26 mouse cellular contexts compared by ENCODE assay signal in genomic region chr4:110250055-110250454, GRCm38 (mm10).
"Had no signal": no experiment of that assay in that cellular context is flagged by ENCODE, and none has a peak within 500 bp of the region (broad histone marks: within the 10 kb centered on the region; RNA-seq: fewer than 3 reads in every experiment).

No protein-coding gene starts in this region.

- H3K9ac ChIP-seq: heart, embryonic 12.5 days; hindbrain, embryonic 12.5 days; hindbrain, embryonic 15.5 days; kidney, embryonic 15.5 days; limb, embryonic 13.5 days; limb, embryonic 15.5 days; liver, embryonic 12.5 days; liver, embryonic 14.5 days had no signal

- H3K4me3 ChIP-seq: gastrocnemius, adult 2 months; heart, embryonic 10.5 days; heart, embryonic 12.5 days; hindbrain, embryonic 10.5 days; hindbrain, embryonic 12.5 days; hindbrain, embryonic 15.5 days; kidney, embryonic 15.5 days; limb, embryonic 13.5 days; limb, embryonic 15.5 days; liver, embryonic 12.5 days had no signal

- H3K4me2 ChIP-seq: heart, embryonic 12.5 days; hindbrain, embryonic 12.5 days; hindbrain, embryonic 15.5 days; kidney, embryonic 15.5 days; limb, embryonic 13.5 days; limb, embryonic 15.5 days; liver, embryonic 12.5 days had no signal

- H3K27me3 ChIP-seq: heart, embryonic 12.5 days; hindbrain, embryonic 12.5 days; hindbrain, embryonic 15.5 days; kidney, embryonic 15.5 days; limb, embryonic 13.5 days; limb, embryonic 15.5 days; liver, embryonic 12.5 days had no signal

- H3K27ac ChIP-seq: gastrocnemius, adult 2 months; heart, embryonic 10.5 days; hindbrain, embryonic 10.5 days; hindbrain, embryonic 12.5 days; hindbrain, embryonic 15.5 days; hindbrain, postnatal 0 days; kidney, embryonic 15.5 days; kidney, postnatal 0 days; limb, embryonic 13.5 days; limb, embryonic 15.5 days; liver, embryonic 12.5 days; liver, embryonic 14.5 days had no signal

- H3K9me3 ChIP-seq: heart, embryonic 10.5 days; heart, embryonic 12.5 days; hindbrain, embryonic 10.5 days; hindbrain, embryonic 12.5 days; hindbrain, embryonic 15.5 days; kidney, embryonic 15.5 days; limb, embryonic 13.5 days; limb, embryonic 15.5 days; liver, embryonic 12.5 days had no signal

- DNase-seq: gastrocnemius, adult 2 months; gastrocnemius, postnatal 10 days; gastrocnemius, postnatal 25 days; heart, adult 18-20 months; heart, postnatal 10 days; heart, postnatal 4 days; kidney, adult 11 months; kidney, adult 2 months; kidney, adult 9 months; kidney, postnatal 14 days; kidney, postnatal 36 days; layer of hippocampus, adult 9-11 months; layer of hippocampus, postnatal 36 days; left cerebral cortex, postnatal 4 days had no signal

- H3K36me3 ChIP-seq: heart, embryonic 10.5 days; heart, embryonic 12.5 days; kidney, embryonic 15.5 days; limb, embryonic 13.5 days; limb, embryonic 15.5 days; liver, embryonic 12.5 days had no signal

- ATAC-seq: hindbrain, postnatal 0 days; liver, embryonic 12.5 days had no signal

- H3K4me1 ChIP-seq: heart, embryonic 10.5 days; heart, embryonic 12.5 days; hindbrain, embryonic 12.5 days; hindbrain, embryonic 15.5 days; kidney, embryonic 15.5 days; limb, embryonic 13.5 days; limb, embryonic 15.5 days; liver, embryonic 12.5 days had no signal
